Mouse (Mus musculus): ENCODE data around the gene Slc12a6. TPM values are rescaled to one million over a fixed set of nuclear protein-coding genes. Genes with fewer than 3 reads are reported as not detected.

Gene Slc12a6
- polyA plus RNA-seq (2015; fragmentation: Nextera tagmentation; extraction: Ambion mirVana) = 8.4 and 9.5 TPM in 2 replicates

- under 1% methylated on average over 67 of the region's 85 CpGs for WGBS
- H3K4me1 ChIP-seq = peaks cover 55% of the 10 kb centered on the region
- no peaks in the 10 kb centered on the region for H3K27me3 ChIP-seq (replicated peaks)
- peak within 1 kb of the TSS; percentile 80 for H3K4me2 ChIP-seq
- peak within 1 kb of the TSS; percentile 83 for H3K4me3 ChIP-seq
- H3K27ac ChIP-seq (replicated peaks) = peak within 1 kb of the TSS; percentile 95
- ATAC-seq (ENCODE audit: extremely low read depth, insufficient number of reproducible peaks, low FRiP score, low TSS enrichment) = peak; percentile 91
- peak within 1 kb of the TSS; percentile 90 for H3K9ac ChIP-seq
- H3K36me3 ChIP-seq = no peaks in the 10 kb centered on the region
- H3K9me3 ChIP-seq = no peaks in the 10 kb centered on the region
These were observed at the start of gene Slc12a6 for GRCm38 (mm10) chr2:112265448-112266241. Gene Slc12a6 (plus strand): TSS chr2:112265825.

- no peak overlapping the region for H3K4me2 ChIP-seq
- H3K4me3 ChIP-seq = no peak overlapping the region
- H3K27me3 ChIP-seq (replicated peaks) = no peaks in the 10 kb centered on the region
- 7% methylated on average over 1 of the region's 1 CpGs for WGBS
- no peak overlapping the region for H3K27ac ChIP-seq (replicated peaks)
- no peak for ATAC-seq (ENCODE audit: extremely low read depth, insufficient number of reproducible peaks, low FRiP score, low TSS enrichment)
- no peak overlapping the region for H3K9ac ChIP-seq
- H3K4me1 ChIP-seq = no peaks in the 10 kb centered on the region
- no peaks in the 10 kb centered on the region for H3K9me3 ChIP-seq
- no peaks in the 10 kb centered on the region for H3K36me3 ChIP-seq
These were observed 49.6 kb upstream of the Slc12a6 start for GRCm38 (mm10) chr2:112215977-112216376.

- ATAC-seq (ENCODE audit: extremely low read depth, insufficient number of reproducible peaks, low FRiP score, low TSS enrichment) = no peak
- H3K4me3 ChIP-seq = no peak overlapping the region
- WGBS = 60% methylated on average over 6 of the region's 6 CpGs
- no peak overlapping the region for H3K4me2 ChIP-seq
- no peaks in the 10 kb centered on the region for H3K36me3 ChIP-seq
- no peaks in the 10 kb centered on the region for H3K4me1 ChIP-seq
- H3K27me3 ChIP-seq (replicated peaks) = no peaks in the 10 kb centered on the region
- no peak overlapping the region for H3K27ac ChIP-seq (replicated peaks)
- no peaks in the 10 kb centered on the region for H3K9me3 ChIP-seq
- H3K9ac ChIP-seq = no peak overlapping the region
These were observed 48.0 kb upstream of the Slc12a6 start for GRCm38 (mm10) chr2:112217614-112218013.

GRCm38 (mm10) chr2:112220880-112221279, 44.7 kb upstream of the Slc12a6 start:
- Histone ChIP-seq H3K27me3 (replicated peaks) (no peaks in the 10 kb centered on the region), H3K4me2 (no peak overlapping the region), H3K27ac (replicated peaks) (no peak overlapping the region), H3K4me1 (no peaks in the 10 kb centered on the region), H3K9me3 (no peaks in the 10 kb centered on the region), H3K9ac (no peak overlapping the region), H3K4me3 (no peak overlapping the region), H3K36me3 (no peaks in the 10 kb centered on the region)
- ATAC-seq (ENCODE audit: extremely low read depth, insufficient number of reproducible peaks, low FRiP score, low TSS enrichment) = no peak
- 78% methylated on average over 5 of the region's 5 CpGs for WGBS

GRCm38 (mm10) chr2:112222607-112223006, 43.0 kb upstream of the Slc12a6 start:
- Histone ChIP-seq H3K27me3 (replicated peaks) (no peaks in the 10 kb centered on the region), H3K4me2 (no peak overlapping the region), H3K4me1 (no peaks in the 10 kb centered on the region), H3K27ac (replicated peaks) (no peak overlapping the region), H3K36me3 (no peaks in the 10 kb centered on the region), H3K4me3 (no peak overlapping the region), H3K9me3 (no peaks in the 10 kb centered on the region), H3K9ac (no peak overlapping the region)
- 48% methylated on average over 5 of the region's 5 CpGs for WGBS
- no peak for ATAC-seq (ENCODE audit: extremely low read depth, insufficient number of reproducible peaks, low FRiP score, low TSS enrichment)

- Histone ChIP-seq H3K9ac (no peak overlapping the region), H3K27me3 (replicated peaks) (no peaks in the 10 kb centered on the region), H3K27ac (replicated peaks) (no peak overlapping the region), H3K4me1 (no peaks in the 10 kb centered on the region), H3K36me3 (no peaks in the 10 kb centered on the region), H3K4me3 (no peak overlapping the region), H3K4me2 (no peak overlapping the region), H3K9me3 (no peaks in the 10 kb centered on the region)
- no peak for ATAC-seq (ENCODE audit: extremely low read depth, insufficient number of reproducible peaks, low FRiP score, low TSS enrichment)
- 64% methylated on average over 4 of the region's 4 CpGs for WGBS
These were observed 41.3 kb upstream of the Slc12a6 start for GRCm38 (mm10) chr2:112224356-112224755.

GRCm38 (mm10) chr2:112232623-112233022, 33.0 kb upstream of the Slc12a6 start:
- Histone ChIP-seq H3K4me3 (no peak overlapping the region), H3K27ac (replicated peaks) (no peak overlapping the region), H3K27me3 (replicated peaks) (no peaks in the 10 kb centered on the region), H3K9me3 (no peaks in the 10 kb centered on the region), H3K9ac (no peak overlapping the region), H3K36me3 (no peaks in the 10 kb centered on the region), H3K4me1 (no peaks in the 10 kb centered on the region), H3K4me2 (no peak overlapping the region)
- no peak for ATAC-seq (ENCODE audit: extremely low read depth, insufficient number of reproducible peaks, low FRiP score, low TSS enrichment)
- whole genome bisulfite sequencing = 76% methylated on average over 1 of the region's 1 CpGs

- Histone ChIP-seq H3K27ac (replicated peaks) (no peak overlapping the region), H3K4me1 (peaks cover 18% of the 10 kb centered on the region), H3K27me3 (replicated peaks) (no peaks in the 10 kb centered on the region; the same call in 1 of the 2 replicates), H3K4me3 (no peak overlapping the region), H3K9me3 (no peaks in the 10 kb centered on the region), H3K9ac (no peak overlapping the region), H3K4me2 (no peak overlapping the region), H3K36me3 (no peaks in the 10 kb centered on the region)
- 79% methylated on average over 2 of the region's 2 CpGs for WGBS
- no peak for ATAC-seq (ENCODE audit: extremely low read depth, insufficient number of reproducible peaks, low FRiP score, low TSS enrichment)
These were observed 29.0 kb upstream of the Slc12a6 start for GRCm38 (mm10) chr2:112236620-112237019.

- H3K9me3 ChIP-seq = no peaks in the 10 kb centered on the region
- H3K4me2 ChIP-seq = 0 out of 2 replicates have a peak overlapping the region, but pooled peaks have one; percentile 97
- no peak overlapping the region for H3K4me3 ChIP-seq
- H3K27ac ChIP-seq (replicated peaks) = no peak overlapping the region
- peaks cover 6% of the 10 kb centered on the region; the same call in 1 of the 2 replicates for H3K36me3 ChIP-seq
- no peak overlapping the region for H3K9ac ChIP-seq
- H3K27me3 ChIP-seq (replicated peaks) = no peaks in the 10 kb centered on the region; the same call in 1 of the 2 replicates
- H3K4me1 ChIP-seq = peaks cover 18% of the 10 kb centered on the region
- ATAC-seq (ENCODE audit: extremely low read depth, insufficient number of reproducible peaks, low FRiP score, low TSS enrichment) = no peak
- WGBS = 2% methylated on average over 4 of the region's 4 CpGs
These were observed 27.6 kb upstream of the Slc12a6 start for GRCm38 (mm10) chr2:112238006-112238405.

- ATAC-seq (ENCODE audit: extremely low read depth, insufficient number of reproducible peaks, low FRiP score, low TSS enrichment) = peak; percentile 78
- Histone ChIP-seq H3K4me1 (peaks cover 18% of the 10 kb centered on the region), H3K4me3 (peak within 1 kb of the TSS; percentile 91), H3K36me3 (peaks cover 14% of the 10 kb centered on the region), H3K27ac (replicated peaks) (peak within 1 kb of the TSS; percentile 91), H3K9ac (peak within 1 kb of the TSS; percentile 89), H3K9me3 (no peaks in the 10 kb centered on the region), H3K4me2 (peak within 1 kb of the TSS; percentile 97), H3K27me3 (replicated peaks) (no peaks in the 10 kb centered on the region; the same call in 1 of the 2 replicates)
- under 1% methylated on average over 81 of the region's 94 CpGs for WGBS
These were observed 26.3 kb upstream of the Slc12a6 start, which contains the start of gene Lpcat4 for GRCm38 (mm10) chr2:112239212-112239934. Gene Lpcat4 (plus strand): TSS chr2:112239468.

GRCm38 (mm10) chr2:112239935-112240721, 25.5 kb upstream of the Slc12a6 start:
- peak overlapping the region; percentile 89 for H3K9ac ChIP-seq
- H3K4me2 ChIP-seq = peak overlapping the region; percentile 97
- peaks cover 20% of the 10 kb centered on the region for H3K36me3 ChIP-seq
- peak overlapping the region; percentile 91 for H3K27ac ChIP-seq (replicated peaks)
- peak overlapping the region; percentile 91 for H3K4me3 ChIP-seq
- H3K27me3 ChIP-seq (replicated peaks) = no peaks in the 10 kb centered on the region; the same call in 1 of the 2 replicates
- WGBS = under 1% methylated on average over 28 of the region's 28 CpGs
- peak; percentile 25; the same call in 1 of the 2 replicates for ATAC-seq (ENCODE audit: extremely low read depth, insufficient number of reproducible peaks, low FRiP score, low TSS enrichment)
- peaks cover 18% of the 10 kb centered on the region for H3K4me1 ChIP-seq
- no peaks in the 10 kb centered on the region for H3K9me3 ChIP-seq

Measured in heart, embryonic 13.5 days (tissue).